Mouse (Mus musculus): ENCODE results near the gene Chrm2. TPM values are rescaled to one million over a fixed set of nuclear protein-coding genes. Genes with fewer than 3 reads are reported as not detected.

Chrm2 gene
- 1 to 10 TPM; 8.7 to 9.7 TPM for total RNA-seq (2021)

DNA sequence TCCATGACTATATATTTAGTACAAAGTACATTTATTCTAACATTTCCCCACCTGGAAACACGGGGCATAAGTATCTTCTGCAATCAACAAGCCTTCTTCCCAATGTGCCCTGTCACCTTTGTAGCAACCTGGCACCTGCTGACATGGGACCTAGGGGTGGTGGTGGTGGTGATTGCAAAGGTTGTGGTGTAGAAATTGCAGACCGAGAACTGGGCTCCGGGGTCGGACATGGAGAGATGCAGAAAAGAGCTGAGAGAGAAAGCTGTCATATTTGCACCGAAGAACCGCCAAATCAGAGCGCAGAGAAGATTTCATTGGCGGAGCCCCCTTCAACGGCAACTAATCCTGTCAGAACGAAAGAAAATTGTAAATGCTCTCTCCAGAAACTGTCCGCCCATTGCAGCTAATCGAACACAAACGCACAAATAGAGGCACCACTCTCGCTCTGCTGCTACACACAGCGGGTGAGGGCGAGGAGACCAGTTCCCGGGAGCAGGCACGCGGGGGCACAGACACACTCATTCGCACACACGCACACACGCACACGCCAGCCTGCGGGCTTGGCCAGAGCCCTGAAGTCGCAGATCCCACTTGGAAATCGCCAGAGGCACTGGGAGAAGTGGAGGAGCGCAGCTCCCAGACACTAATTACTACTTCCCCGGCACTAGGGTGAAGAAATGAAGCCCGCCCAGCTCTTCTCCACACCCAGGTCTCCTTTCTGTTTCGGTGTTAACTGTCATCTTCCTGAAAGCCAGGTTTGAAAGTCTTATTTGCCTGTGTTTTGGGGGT, at the start of gene Chrm2:
Gene Chrm2, plus strand, starts transcription at position 473 of the 789 bp plus-strand sequence.
- DNase-seq (ENCODE audit: extremely low spot score in 1 of 2, low spot score in 2 of 2) = peak in 1 of 2 experiments; percentile 37
- intact Hi-C loops (cut with DNase I) = no loop called here

DNA sequence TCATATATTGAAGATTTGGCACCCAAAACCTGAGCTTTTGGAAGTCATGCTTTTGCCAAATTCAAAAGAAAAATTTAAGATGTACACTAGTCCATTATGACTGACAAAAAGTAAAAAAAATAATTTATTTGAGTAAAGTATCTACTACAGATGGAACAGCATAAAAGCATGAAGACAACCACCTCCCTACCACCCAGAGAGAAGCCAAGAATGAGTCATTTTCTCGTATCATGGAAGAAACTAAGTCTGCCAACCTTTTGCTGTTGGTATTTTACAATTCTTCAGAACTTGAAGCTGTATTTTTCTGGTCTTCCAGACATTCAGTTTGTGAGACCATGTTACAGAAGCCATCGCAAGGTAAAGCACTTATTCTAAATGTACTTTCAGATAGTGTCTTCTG, 13.9 kb upstream of the Chrm2 start:
- intact Hi-C loops (cut with DNase I) = no loop called here
- no peak for DNase-seq (ENCODE audit: extremely low spot score in 1 of 2, low spot score in 2 of 2)

GRCm38 (mm10) chr6:36377936-36378335, 9.9 kb upstream of the Chrm2 start:
- DNase-seq (ENCODE audit: extremely low spot score in 1 of 2, low spot score in 2 of 2) = no peak
- intact Hi-C loops (cut with DNase I) = no loop called here

GRCm38 (mm10) chr6:36384102-36384501, 3.8 kb upstream of the Chrm2 start:
- DNase-seq (ENCODE audit: extremely low spot score in 1 of 2, low spot score in 2 of 2) = no peak
- intact Hi-C loops (cut with DNase I) = no loop called here

DNA sequence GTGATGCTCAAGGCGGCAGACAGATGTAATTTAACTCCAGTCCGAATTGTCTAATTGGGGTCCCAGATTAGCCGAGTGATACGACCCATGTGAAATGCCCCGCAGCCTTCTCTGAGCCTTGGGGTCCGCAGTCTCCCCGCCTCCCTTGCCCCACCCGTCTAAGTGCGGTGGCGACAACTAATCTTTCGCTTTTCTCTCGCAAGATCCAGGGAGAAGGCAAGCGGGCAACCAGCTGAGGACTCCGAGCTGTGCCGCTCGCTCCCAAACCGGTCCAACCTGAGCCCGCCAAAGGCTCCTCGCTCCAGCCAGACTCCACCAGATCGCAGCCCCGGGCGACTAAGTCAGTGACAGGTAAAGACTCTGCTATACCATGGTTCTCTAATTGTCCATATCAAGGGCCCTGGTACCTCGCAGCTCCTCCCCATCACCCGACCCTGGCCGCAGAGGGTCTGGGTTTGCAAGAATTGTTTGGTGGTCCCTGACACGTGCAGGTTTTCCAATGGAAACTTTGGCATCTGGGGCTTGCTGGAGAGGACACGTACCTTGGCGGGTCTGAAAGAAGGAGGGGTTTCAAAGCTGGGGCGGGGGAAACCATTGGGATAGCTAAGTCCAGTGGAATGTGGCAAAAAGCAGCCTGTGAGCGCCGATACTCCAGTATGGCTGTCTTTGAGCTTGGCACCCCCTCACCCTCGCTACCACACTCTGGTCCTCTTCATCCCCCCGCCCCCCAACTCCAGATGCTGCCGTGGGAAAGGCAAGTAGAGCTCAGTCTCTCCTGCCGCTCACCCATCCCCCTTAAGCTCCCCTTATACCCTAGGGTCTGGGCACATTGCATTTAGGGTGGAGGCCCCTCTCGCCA, 746 bp downstream of the Chrm2 start:
- DNase-seq (ENCODE audit: extremely low spot score in 1 of 2, low spot score in 2 of 2) = peak in 1 of 2 experiments; percentile 40
- intact Hi-C loops (cut with DNase I) = no loop called here

- intact Hi-C loops (cut with DNase I) = no loop called here
- no peak for DNase-seq (ENCODE audit: extremely low spot score in 1 of 2, low spot score in 2 of 2)
Observed at GRCm38 (mm10) chr6:36389260-36389965, 1.5 kb downstream of the Chrm2 start.

DNA sequence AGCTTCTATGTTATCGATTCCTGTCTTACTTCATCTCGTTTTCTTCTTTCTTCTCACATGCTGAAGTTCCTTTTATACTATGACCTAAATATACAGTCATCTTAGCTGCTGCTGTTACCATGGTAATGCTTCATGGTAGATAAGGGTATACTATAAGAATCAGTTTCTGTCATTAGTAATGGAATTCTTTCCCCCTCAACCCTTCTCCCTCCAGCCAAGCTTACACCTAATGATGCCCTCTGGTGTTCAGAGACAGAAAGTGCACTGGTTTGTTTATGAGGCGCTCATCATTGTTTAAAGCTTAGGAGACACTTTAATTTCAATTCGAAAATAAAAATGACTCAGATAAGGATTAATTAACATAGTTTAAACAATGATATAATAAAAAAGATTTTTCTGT, 5.8 kb downstream of the Chrm2 start:
- no peak for DNase-seq (ENCODE audit: extremely low spot score in 1 of 2, low spot score in 2 of 2)
- intact Hi-C loops (cut with DNase I) = loop anchor here (10.0 kb wide), 1 partner anchor 1009 kb away; no protein-coding TSS in a partner anchor

- intact Hi-C loops (cut with DNase I) = no loop called here
- DNase-seq (ENCODE audit: extremely low spot score in 1 of 2, low spot score in 2 of 2) = no peak
Observed at GRCm38 (mm10) chr6:36405139-36405538, 17.3 kb downstream of the Chrm2 start.

GRCm38 (mm10) chr6:36409016-36409415, 21.1 kb downstream of the Chrm2 start:
- intact Hi-C loops (cut with DNase I) = no loop called here
- no peak for DNase-seq (ENCODE audit: extremely low spot score in 1 of 2, low spot score in 2 of 2)

DNA sequence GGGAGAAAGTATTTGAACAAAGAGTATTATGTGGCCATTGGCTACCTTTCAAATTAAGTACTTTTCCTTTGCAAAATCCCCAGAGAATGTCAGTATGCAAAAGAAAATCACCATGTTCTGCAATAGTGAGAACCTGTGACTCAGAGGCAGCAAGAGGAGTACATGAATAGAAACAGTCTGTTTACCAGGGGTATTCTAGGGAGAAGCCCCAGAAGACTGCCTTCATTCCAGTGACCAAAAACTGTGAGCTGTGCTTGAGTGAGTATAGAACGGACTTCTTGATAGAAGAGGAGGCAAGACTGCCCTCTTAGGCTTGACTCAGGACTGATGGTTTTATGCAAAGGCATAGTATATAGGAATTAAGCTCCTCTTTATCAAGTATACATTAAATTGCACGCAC, 22.2 kb downstream of the Chrm2 start:
- intact Hi-C loops (cut with DNase I) = no loop called here
- DNase-seq (ENCODE audit: extremely low spot score in 1 of 2, low spot score in 2 of 2) = no peak

DNA sequence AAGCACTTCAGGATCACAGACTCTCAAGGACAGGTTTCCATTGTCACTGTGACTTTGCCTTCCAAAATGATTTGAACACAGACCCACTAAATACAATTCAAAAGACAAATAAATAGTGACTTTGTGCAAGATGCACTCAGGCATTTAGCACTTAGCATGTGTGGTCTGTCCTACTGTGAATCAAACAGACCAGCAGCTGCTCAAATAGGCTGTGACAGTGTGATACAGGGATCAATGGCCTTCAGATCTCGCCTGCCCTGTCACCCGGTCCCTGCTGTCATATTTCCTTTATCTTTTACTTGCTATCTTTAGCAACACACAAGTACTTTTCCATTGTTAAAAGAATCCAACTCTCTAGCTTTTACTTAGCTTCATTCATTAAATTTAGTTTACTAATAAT, 31.8 kb downstream of the Chrm2 start:
- intact Hi-C loops (cut with DNase I) = no loop called here

DNA sequence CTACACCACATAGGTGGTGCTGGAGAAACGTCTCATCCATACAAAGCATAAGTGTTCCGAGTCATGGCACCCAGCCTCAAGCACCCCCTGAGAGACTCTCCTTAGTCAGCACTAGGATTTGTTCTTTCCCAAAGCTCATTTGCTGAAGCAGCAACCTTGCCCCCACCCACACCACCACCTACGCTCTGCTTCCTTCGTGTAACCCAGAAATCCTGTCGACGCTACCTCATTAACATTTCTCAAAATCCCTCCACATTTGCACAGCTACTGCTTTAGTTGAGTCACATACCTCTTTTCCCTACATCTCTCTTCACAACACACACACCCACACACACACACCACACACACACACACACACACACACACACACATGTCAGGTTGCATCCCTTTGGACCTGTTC, 50.1 kb downstream of the Chrm2 start:
- intact Hi-C loops (cut with DNase I) = no loop called here
- DNase-seq (ENCODE audit: extremely low spot score in 1 of 2, low spot score in 2 of 2) = no peak

More for the DNA sequence above, 31.8 kb downstream of the Chrm2 start:
- no peak for DNase-seq (ENCODE audit: extremely low spot score in 1 of 2, low spot score in 2 of 2)

DNA sequence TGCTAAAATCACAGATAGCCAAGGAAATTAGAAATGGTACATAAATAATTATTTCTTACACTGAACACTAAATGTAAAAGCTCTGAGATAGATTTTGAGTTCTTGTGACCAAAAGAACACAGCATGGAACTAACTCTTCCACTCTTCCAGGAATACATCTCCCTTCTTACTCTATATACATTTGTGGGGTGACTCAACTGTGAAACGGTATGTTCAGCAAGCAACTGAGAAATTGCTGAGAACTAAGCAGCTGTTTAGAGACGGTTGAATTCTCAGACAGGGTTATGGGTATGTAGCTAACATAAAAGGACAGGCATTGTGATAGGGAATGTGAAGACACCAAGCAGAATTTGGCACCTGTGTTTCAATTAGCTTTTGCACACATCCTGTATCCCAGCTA, 51.3 kb downstream of the Chrm2 start:
- intact Hi-C loops (cut with DNase I) = no loop called here
- DNase-seq (ENCODE audit: extremely low spot score in 1 of 2, low spot score in 2 of 2) = no peak

GRCm38 (mm10) chr6:36451480-36451879, 63.6 kb downstream of the Chrm2 start:
- intact Hi-C loops (cut with DNase I) = no loop called here
- DNase-seq (ENCODE audit: extremely low spot score in 1 of 2, low spot score in 2 of 2) = no peak

GRCm38 (mm10) chr6:36455071-36455470, 67.2 kb downstream of the Chrm2 start:
- DNase-seq (ENCODE audit: extremely low spot score in 1 of 2, low spot score in 2 of 2) = no peak
- intact Hi-C loops (cut with DNase I) = no loop called here

GRCm38 (mm10) chr6:36457015-36457414, 69.1 kb downstream of the Chrm2 start:
- intact Hi-C loops (cut with DNase I) = no loop called here
- no peak for DNase-seq (ENCODE audit: extremely low spot score in 1 of 2, low spot score in 2 of 2)

GRCm38 (mm10) chr6:36464008-36464407, 76.1 kb downstream of the Chrm2 start:
- intact Hi-C loops (cut with DNase I) = no loop called here
- peak in 1 of 2 experiments; percentile 8 for DNase-seq (ENCODE audit: extremely low spot score in 1 of 2, low spot score in 2 of 2)

DNA sequence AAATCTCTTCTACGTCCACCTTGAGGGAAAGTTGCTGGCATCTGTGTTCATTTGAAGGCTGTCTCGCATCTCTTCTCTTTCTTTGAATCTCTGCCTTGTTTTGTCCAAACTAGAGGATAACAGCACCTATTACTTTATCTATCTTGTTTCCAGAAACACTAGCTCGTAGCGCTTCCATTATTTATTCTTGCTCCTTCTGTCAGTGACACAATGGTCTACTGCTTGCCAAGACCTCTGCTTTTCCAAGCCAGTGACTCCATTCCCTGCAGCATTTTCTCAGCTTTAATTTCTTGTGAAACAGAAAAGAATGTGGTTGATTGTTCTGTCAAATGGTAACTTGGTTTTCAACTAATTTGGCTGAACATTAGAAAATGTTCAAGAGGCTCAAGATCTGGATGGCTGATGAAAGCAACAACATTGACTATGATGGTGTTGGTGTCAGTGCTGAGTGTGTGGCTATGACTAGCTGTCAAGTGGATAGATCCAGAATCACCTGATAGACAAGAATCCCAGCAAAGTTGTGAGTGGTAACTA, 96.3 kb downstream of the Chrm2 start:
- intact Hi-C loops (cut with DNase I) = no loop called here

DNA sequence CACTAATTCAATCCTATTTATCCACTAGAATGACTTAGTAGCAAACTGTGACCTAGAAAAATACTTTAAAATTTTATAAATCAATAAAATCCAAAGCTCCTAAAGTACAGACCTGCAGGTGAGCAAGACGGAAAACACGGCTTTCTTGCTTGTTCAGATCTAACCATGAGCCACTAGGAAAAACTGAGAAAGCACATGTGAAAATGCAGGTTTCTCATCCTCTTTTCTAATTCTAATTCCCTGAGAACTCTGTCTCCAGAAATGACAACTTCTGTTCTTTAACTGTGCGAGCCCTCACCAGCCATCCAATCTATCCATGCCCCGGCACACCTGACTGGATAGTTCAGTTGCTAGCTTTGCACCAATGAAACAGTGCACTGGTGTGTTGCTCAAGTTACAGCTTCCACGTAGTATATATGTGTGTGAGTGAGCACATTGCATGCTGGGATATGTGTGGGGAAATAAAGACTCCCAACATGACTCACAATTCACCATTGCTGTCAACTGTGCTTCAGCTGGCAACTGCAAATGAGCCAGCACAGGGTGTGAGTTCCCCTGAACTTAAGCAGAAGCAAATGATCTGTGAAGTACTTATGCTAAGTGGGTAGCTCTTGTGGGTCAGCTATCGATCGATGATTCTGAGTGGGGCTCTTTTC, 119.3 kb downstream of the Chrm2 start:
- intact Hi-C loops (cut with DNase I) = no loop called here
- DNase-seq (ENCODE audit: extremely low spot score in 1 of 2, low spot score in 2 of 2) = no peak

More for the DNA sequence above, 96.3 kb downstream of the Chrm2 start:
- no peak for DNase-seq (ENCODE audit: extremely low spot score in 1 of 2, low spot score in 2 of 2)
